Mouse (Mus musculus) hindbrain, embryonic 11.5 days (tissue): ENCODE data around the gene Tpm3. TPM values are rescaled to one million over a fixed set of nuclear protein-coding genes. Genes with fewer than 3 reads are reported as not detected.

Experiments used
- ATAC-seq: fragments of 200-750 bp; cut with Nextera tagmentation; 2 replicates; pipeline ENCODE4 v1.8.0; 2017; ENCODE audit warnings: mild to moderate bottlenecking, moderate TSS enrichment, moderate library complexity; ENCODE audit not compliant: low FRiP score
- DNase-seq: peaks from one replicate; pipeline ENCODE4 v3.0.0-alpha.2; 2015; ENCODE audit warnings: low spot score
- H3K27ac ChIP-seq: fragments of 300-500 bp; sonication (generic); 2 replicates; pipeline ENCODE4 v1.5.1; 2014; ENCODE audit warnings: mild to moderate bottlenecking, low read depth, low read length
- H3K27me3 ChIP-seq: fragments of 300-500 bp; sonication (generic); 2 replicates; pipeline ENCODE4 v1.6.1; 2014; ENCODE audit warnings: mild to moderate bottlenecking, low read length, moderate library complexity, mixed read lengths; ENCODE audit not compliant: control insufficient read depth, insufficient read depth
- H3K36me3 ChIP-seq: fragments of 300-500 bp; sonication (generic); 2 replicates; pipeline ENCODE4 v1.6.1; 2014; ENCODE audit warnings: mild to moderate bottlenecking, low read length, moderate library complexity, mixed read lengths; ENCODE audit not compliant: control insufficient read depth, insufficient read depth
- H3K4me1 ChIP-seq: fragments of 300-500 bp; sonication (generic); replicated peaks from 2 replicates; pipeline ENCODE4 v1.6.1; 2014; ENCODE audit warnings: low read length, mixed read lengths; ENCODE audit not compliant: control insufficient read depth, insufficient read depth
- H3K4me2 ChIP-seq: fragments of 300-500 bp; sonication (generic); replicated peaks from 2 replicates; pipeline ENCODE4 v1.6.1; 2014; ENCODE audit warnings: mild to moderate bottlenecking, low read depth, low read length
- H3K4me3 ChIP-seq: fragments of 300-500 bp; sonication (generic); 2 replicates; pipeline ENCODE4 v1.5.1; 2014; ENCODE audit warnings: low read depth, low read length
- H3K9ac ChIP-seq: fragments of 300-500 bp; sonication (generic); 2 replicates; pipeline ENCODE4 v1.6.1; 2014; ENCODE audit warnings: low read depth, low read length
- H3K9me3 ChIP-seq: fragments of 300-500 bp; sonication (generic); 2 replicates; pipeline ENCODE4 v1.6.1; 2016; ENCODE audit warnings: low read length; ENCODE audit not compliant: control insufficient read depth
- WGBS: fragments of 180-500 bp; shearing (Covaris S2); extraction: QIAGEN DNeasy Blood & Tissue Kit; methylation state at CpG from one replicate; pipeline ENCODE4 v1.1.7; 2014; 5-methylcytosine and 5-hydroxymethylcytosine counted together
- polyA plus RNA-seq: library from polyadenylated mRNA; unstranded; fragments of >200 nt; fragmentation: Nextera tagmentation; extraction: Ambion mirVana; gene quantifications from 2 replicates; pipeline ENCODE4 v1.2.1, GENCODE M21; 2014

Tpm3 gene
- polyA plus RNA-seq, 1 experiment from 2014 or later: 580 TPM

DNA sequence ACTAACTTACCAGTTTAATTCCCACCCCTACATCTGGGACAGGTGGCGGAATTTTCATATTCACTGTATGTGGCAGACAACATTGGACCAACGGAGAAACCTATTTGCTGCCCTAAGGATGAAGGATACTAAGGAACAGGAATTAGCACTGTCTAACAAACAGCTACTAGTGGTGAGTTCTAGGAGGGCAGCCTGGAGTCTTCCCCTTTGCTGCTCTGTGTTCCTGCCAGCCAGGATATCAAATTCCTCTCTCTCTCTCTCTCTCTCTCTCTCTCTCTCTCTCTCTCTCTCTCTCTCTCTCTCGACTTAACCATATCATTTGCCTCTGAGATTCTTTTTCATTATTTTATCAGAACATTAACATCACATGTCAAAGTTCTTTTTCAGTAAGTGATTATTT is 8.1 kb upstream of the Tpm3 start:
- DNase-seq: no peak
- Histone ChIP-seq H3K27me3 (no peaks in the 10 kb centered on the region), H3K9me3 (no peaks in the 10 kb centered on the region), H3K27ac (no peak overlapping the region), H3K36me3 (no peaks in the 10 kb centered on the region; the same call in 1 of the 2 replicates), H3K4me1 (no peaks in the 10 kb centered on the region), H3K4me2 (no peak overlapping the region), H3K9ac (no peak overlapping the region), H3K4me3 (no peak overlapping the region)
- no peak for ATAC-seq
- WGBS: 81% methylated on average over 3 of the region's 3 CpGs

DNA sequence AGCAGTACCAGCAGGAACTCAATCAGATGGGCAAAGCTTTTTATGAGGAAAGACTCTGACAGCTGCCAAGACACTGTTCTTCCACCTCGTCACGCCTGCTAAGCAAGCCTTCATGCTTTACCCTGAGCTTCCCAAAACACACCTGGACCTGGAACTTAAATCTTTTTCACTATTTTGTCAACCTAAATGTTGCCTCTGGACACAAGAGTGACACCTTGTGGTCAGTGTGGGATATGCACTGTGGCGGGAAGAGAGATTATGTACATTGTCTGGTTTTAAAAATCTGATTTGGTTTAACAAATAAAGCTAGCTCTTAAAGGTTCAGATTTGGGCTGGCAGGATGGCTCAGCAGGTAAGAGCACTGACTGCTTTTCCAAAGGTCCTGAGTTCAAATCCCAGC is 6.9 kb upstream of the Tpm3 start:
- ATAC-seq: no peak
- H3K9ac ChIP-seq: no peak overlapping the region

DNA sequence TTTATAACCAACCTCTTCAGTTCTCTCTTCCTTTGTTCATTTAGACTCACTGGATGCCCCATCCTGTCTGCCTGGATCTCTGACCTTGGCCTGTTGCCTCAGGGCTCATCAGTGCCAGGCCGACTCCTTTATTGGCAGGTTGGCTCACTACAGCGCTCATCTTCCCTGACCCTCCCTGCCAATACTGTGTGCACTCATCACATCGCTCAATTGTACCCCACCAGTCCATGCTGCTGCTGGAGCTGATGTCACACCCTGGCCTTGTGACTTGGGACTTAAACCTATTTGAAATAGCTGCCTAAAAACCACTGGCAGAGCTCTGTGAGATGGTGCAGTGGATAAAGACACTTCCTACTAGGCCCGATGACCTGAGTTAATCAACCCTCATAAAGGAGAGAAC is 4.6 kb upstream of the Tpm3 start:
- DNase-seq: no peak
- no peak overlapping the region for H3K4me3 ChIP-seq
- no peak overlapping the region for H3K27ac ChIP-seq
- no peak for ATAC-seq
- H3K27me3 ChIP-seq: no peaks in the 10 kb centered on the region
- H3K9ac ChIP-seq: no peak overlapping the region
- no peaks in the 10 kb centered on the region for H3K4me1 ChIP-seq
- no peaks in the 10 kb centered on the region for H3K9me3 ChIP-seq
- H3K36me3 ChIP-seq: no peaks in the 10 kb centered on the region
- 92% methylated on average over 4 of the region's 4 CpGs for WGBS
- no peak overlapping the region for H3K4me2 ChIP-seq

More for the DNA sequence above, 6.9 kb upstream of the Tpm3 start:
- no peaks in the 10 kb centered on the region for H3K9me3 ChIP-seq
- H3K4me1 ChIP-seq: no peaks in the 10 kb centered on the region
- no peaks in the 10 kb centered on the region for H3K27me3 ChIP-seq
- H3K4me2 ChIP-seq: no peak overlapping the region
- no peaks in the 10 kb centered on the region; the same call in 1 of the 2 replicates for H3K36me3 ChIP-seq
- no peak overlapping the region for H3K4me3 ChIP-seq
- no peak overlapping the region for H3K27ac ChIP-seq
- 69% methylated on average over 3 of the region's 3 CpGs for WGBS
- DNase-seq: peak; percentile 71

DNA sequence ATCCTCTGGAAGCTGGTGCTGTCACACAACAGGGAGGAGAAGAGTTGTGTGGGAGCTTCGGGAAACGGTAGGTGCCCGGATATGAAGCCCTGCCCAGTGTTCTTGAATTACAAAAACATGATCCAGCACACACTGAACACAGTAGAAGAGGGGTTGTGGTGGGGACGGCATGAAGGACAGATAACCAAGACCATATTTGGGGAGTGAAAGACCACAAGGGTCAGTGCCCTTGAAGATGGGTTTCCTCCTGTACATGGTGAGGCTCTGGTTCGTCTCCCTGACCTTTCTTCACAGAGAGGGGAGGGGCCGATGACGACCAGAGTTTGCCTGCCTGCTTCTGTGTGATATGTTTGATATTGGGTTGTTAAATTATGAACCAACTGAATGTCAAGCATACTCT is 2.8 kb upstream of the Tpm3 start:
- Histone ChIP-seq H3K4me2 (no peak overlapping the region), H3K27ac (no peak overlapping the region), H3K4me3 (no peak overlapping the region), H3K4me1 (no peaks in the 10 kb centered on the region), H3K27me3 (no peaks in the 10 kb centered on the region), H3K9ac (no peak overlapping the region), H3K9me3 (no peaks in the 10 kb centered on the region), H3K36me3 (no peaks in the 10 kb centered on the region)
- ATAC-seq: no peak
- 83% methylated on average over 7 of the region's 7 CpGs for whole genome bisulfite sequencing
- no peak for DNase-seq

DNA sequence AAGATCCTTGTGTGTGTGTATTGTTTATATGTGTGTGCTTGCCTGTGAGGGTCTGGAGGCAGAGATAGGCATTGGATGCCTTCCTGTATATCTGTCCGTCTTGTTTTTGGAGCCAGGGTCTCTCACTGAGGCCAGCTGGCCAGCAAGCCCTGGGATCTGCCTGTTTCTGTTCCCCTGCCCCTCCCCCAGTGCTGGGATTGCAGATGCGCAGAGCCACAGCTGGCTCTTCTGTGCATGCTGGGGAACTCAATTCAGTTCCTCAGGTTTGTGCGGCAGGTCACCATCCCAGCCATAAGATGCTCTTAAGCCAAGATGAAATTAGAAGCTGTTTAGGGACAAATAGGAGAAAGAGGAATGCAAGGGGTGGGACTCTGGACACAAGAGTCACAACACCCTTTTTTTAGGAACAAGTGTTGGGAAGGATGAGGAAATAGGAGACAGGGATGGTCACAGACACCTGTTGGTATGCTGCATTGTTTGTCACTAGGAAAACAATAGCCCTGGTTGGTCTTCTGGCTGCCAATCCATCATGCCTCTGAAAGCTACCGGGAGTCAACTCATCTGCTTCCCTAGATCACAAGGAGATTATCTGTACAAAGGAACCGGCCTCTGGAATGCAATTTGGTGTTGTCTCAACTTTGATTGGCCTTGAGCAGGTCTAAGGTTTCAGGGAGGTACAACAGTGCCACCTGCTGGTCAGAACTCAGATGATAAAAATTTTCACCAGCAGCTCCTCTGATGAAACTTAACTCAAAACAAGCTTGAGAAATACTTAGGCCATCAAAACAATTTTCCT is 4.7 kb downstream of the Tpm3 start:
- H3K4me2 ChIP-seq: no peak overlapping the region
- no peaks in the 10 kb centered on the region for H3K9me3 ChIP-seq
- H3K9ac ChIP-seq: no peak overlapping the region
- no peak overlapping the region for H3K4me3 ChIP-seq
- ATAC-seq (no peak), DNase-seq (peak; percentile 89)
- H3K36me3 ChIP-seq: no peaks in the 10 kb centered on the region
- H3K27ac ChIP-seq: no peak overlapping the region
- H3K27me3 ChIP-seq: no peaks in the 10 kb centered on the region
- WGBS: 10% methylated on average over 5 of the region's 5 CpGs
- no peaks in the 10 kb centered on the region; the same call in 1 of the 2 replicates for H3K4me1 ChIP-seq

DNA sequence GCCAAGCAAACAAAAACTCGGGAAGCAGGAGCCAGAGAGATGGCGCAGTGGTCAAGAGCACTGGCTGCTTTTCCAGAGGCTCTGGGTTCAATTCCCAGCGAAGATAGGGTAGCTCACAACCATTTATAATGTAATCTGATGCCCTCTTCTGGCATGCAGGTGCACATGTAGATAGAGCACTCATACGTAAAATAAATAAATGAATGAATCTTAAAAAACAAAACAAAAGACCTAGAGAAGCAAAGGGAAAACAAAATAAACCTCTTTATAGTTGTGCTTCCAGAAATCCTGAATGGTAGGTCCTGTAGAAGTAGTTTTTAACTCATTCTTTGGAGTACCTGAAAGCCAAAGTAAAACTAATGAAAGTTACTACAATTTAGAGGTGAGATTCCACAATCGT is 5.8 kb downstream of the Tpm3 start:
- Histone ChIP-seq H3K4me3 (no peak overlapping the region), H3K9ac (no peak overlapping the region), H3K36me3 (no peaks in the 10 kb centered on the region), H3K9me3 (no peaks in the 10 kb centered on the region), H3K27ac (no peak overlapping the region), H3K4me1 (no peaks in the 10 kb centered on the region; the same call in 1 of the 2 replicates), H3K4me2 (no peak overlapping the region), H3K27me3 (no peaks in the 10 kb centered on the region)
- ATAC-seq (no peak), DNase-seq (no peak)
- 58% methylated on average over 5 of the region's 5 CpGs for WGBS

DNA sequence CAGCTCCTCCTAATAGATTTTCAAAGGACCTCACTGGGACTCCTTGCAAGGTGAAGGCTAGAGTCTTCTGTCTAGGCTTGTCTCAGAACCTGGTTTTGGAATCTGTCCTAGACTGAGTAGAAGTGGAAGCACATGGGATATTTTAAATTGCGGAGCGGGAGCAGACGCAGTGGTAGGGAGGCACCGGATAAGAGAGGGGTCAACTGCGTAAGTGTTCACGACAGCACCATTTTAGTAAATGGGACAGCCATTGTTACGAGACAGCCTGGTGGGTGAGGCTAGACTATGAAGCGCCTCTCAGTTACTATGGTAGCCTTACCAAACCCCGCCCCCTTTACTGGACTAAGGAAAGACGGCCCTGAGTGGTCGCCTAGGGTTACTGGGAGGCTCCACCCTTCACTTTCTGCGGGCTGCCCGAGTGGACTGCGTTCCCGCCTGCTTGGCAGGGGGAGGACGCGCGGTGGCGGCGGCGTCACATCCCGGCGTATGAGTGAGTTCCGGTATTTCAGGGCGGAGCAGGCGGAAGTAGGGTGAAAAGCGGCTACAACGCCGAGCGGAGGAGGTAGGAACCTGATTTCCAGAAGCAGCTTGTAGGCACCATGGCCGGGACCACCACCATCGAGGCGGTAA is 6.8 kb downstream of the Tpm3 start:
- H3K9me3 ChIP-seq: no peaks in the 10 kb centered on the region
- H3K4me3 ChIP-seq: peak overlapping the region; percentile 83
- whole genome bisulfite sequencing: under 1% methylated on average over 33 of the region's 33 CpGs
- peak overlapping the region; percentile 90 for H3K27ac ChIP-seq
- no peaks in the 10 kb centered on the region for H3K36me3 ChIP-seq
- peaks cover 2% of the 10 kb centered on the region; the same call in 1 of the 2 replicates for H3K4me1 ChIP-seq
- H3K9ac ChIP-seq: peak overlapping the region; percentile 85
- no peaks in the 10 kb centered on the region for H3K27me3 ChIP-seq
- ATAC-seq (peak; percentile 97), DNase-seq (peak; percentile 95)
- peak overlapping the region; percentile 82 for H3K4me2 ChIP-seq

DNA sequence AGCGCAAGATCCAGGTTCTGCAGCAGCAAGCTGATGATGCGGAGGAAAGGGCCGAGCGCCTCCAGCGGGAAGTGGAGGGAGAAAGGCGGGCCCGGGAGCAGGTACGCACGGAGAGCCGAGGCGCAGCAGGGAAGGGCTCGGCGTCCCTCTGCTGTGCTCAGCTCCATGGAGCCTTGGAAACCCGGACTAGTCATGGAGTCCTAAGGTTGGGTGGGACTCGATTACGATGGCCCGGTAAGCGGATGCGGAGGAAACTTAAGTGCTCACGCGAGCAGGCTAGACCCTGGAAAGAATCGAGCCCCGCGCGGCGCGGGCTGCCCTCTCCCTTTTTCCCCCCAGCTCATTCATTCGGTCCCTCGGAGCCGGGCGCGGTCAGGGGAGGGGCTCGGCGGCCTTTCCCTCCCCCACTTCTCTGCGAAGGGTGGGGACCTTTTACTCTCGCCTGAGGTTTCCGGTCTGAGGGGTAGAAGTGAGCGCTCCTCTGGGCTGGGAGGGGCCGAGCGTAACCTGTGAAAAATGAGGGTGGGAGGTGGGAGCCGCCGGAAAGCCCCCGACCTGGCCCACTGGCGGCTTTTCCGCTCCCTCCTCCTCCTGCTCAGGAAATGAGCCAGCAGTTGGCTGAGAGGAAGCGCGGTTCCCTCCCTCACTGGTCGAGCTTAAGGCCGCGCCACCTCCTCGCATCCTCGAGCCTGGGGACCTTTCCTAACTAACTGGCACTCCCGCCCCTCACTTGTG is 7.5 kb downstream of the Tpm3 start:
- H3K4me1 ChIP-seq: peaks cover 2% of the 10 kb centered on the region; the same call in 1 of the 2 replicates
- H3K4me2 ChIP-seq: peak overlapping the region; percentile 82
- peak overlapping the region; percentile 90 for H3K27ac ChIP-seq
- peak overlapping the region; percentile 83 for H3K4me3 ChIP-seq
- no peaks in the 10 kb centered on the region for H3K9me3 ChIP-seq
- DNase-seq (peak; percentile 69), ATAC-seq (peak; percentile 73)
- under 1% methylated on average over 45 of the region's 53 CpGs for WGBS
- H3K27me3 ChIP-seq: no peaks in the 10 kb centered on the region
- no peaks in the 10 kb centered on the region for H3K36me3 ChIP-seq
- H3K9ac ChIP-seq: peak overlapping the region; percentile 85
